Mouse (Mus musculus) cerebellum, adult (tissue): ENCODE data around the gene Cxcl9.
"Not testable (repeated sequence)": the region's sequence is repeated elsewhere in the genome, so short reads cannot be mapped to it uniquely, and the experiment has no call there.

Source experiments
- ATAC-seq: cut with Nextera tagmentation; 2 replicates; pipeline ENCODE4 v1.9.2; 2017; ENCODE audit warnings: mild to moderate bottlenecking, moderate library complexity, mixed read lengths; ENCODE audit not compliant: insufficient number of reproducible peaks, low FRiP score, low TSS enrichment

Cxcl9 gene

DNA sequence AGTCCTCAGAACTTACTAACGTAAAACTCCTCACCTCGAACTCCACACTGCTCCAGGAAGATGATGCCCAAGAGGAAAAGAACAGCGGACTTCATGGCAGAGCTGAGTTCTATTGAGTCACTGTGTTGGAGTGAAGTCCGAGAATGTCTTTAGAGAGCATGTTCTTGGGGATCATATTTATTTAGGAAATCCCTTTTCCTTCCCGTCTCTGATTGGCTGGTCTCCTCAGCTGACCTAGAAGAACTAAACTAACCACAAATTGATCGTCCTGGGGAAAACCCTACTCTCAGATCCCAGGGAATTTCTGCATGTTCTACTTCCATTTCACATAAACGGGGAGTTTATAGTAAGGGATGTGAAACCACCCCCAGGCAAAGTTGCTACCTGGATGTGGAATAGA is at the start of gene Cxcl9:
Gene Cxcl9, minus strand, starts transcription at position 151 of the 400 bp plus-strand sequence.
- ATAC-seq, result no peak

DNA sequence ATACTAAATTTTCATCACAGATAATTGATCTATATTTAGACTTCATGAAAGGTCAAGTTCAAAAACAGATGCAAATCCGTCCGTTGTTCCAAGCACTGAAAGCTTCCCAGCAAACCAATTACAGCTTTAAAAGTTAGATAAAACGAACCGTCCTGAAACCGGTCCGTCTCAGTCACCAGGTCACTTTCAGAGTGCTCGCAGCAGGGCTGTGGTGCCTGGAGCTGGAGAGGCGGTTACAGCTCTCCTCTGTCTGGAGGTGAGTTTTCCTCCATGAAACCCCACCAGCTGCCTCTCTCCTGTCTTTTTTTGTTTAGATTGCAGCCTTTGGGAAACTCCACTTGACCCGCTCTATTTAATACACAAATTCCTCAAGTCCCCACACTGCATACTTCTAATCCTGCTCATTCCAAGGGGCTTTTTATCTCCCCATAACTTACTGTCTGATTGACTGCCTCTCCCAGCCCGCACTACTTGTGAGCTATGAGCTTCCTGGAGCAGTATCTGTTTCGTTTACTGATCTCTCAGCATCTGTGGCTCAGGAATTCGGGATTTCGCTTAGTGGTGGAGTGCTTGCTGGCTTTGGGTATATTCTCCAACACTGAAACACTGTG is 49.0 kb upstream of the Cxcl9 start:
- ATAC-seq, result no peak

DNA sequence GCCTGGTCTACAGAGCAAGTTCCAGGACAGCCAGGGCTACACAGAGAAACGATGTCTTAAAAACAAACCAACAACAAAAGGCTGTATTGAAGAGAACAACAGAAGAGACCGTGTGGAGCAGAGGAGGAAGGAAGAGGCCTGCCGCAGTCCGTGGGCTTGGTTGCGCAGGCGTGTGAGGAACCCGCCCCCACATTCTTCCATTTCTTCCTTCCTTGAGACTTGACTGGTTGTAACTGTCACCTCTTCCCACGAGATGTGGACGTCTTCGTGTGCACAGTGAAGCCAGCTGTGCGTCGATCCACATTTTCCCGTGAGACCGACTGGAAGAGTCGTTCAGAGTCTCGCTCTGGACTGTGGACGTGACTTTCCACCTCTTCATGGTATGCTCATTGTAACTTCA is 47.5 kb upstream of the Cxcl9 start:
- no peak for ATAC-seq

DNA sequence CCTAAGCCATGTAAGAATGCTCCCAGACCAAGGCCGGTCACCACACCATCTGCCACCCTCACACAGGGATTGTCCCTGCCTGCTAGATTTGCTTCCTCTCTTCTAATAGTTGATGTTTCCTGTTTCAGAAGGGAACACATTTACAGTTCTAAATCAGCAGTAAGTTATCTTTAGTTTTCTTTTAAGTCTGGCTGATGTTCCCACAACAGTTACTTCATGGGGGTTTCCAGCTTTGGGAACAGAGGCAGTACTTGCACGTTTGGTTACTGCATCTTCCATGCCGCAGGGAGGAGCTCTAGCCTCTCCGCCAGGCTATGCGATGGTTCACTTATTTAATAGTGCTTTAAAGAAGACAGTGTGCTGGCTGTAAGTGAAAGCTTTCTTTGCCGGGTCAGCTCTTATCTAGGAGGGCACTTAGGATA is 46.9 kb upstream of the Cxcl9 start:
- no peak for ATAC-seq

DNA sequence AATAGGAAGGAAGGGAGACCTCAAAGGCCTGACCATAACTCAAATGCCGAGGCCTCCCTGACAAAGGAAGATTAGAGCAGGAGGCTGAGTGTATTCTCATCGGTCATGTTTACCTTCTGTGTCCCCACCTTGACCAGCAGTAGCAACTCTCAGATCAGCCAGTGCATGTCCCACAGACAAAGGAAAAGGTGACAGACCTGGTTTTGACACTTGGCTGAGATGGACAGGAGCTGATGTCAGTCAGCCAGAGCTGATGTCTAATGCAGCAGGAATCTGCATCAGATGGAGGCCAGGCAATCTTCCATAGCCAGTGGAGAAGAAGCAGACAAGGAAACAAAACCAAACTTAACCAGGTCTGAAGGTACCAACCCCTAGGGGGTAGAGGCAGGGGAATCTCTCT is 44.7 kb upstream of the Cxcl9 start:
- no peak for ATAC-seq

DNA sequence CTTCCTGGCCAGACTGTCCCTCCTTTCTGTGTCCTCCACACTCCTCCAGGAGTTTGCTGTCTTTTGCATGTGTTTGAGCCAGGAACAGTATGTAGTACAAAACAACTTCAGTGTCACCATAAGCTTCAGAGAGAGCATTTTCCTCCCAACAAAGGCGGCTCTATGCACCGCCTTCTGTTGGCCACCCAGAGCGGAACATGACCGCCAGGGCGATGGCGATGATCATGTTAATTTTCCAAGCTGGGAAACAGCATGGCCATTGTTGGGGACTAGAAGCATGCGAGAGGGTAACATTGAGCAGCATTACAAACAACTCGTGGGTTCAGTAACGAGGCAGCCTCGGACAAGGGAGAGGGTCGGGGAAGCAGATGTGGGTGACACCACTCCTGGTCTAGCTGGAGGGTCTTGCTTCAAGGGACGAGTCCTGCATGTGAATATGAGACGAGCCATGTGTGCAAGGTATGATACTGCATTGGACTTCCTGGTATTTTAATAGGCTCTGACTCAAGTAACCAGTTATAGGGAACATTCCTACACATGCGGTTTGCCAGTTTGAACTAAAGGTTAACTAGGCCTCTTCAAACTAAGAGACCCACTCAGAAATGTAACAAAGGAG is 43.6 kb upstream of the Cxcl9 start:
- no peak for ATAC-seq

DNA sequence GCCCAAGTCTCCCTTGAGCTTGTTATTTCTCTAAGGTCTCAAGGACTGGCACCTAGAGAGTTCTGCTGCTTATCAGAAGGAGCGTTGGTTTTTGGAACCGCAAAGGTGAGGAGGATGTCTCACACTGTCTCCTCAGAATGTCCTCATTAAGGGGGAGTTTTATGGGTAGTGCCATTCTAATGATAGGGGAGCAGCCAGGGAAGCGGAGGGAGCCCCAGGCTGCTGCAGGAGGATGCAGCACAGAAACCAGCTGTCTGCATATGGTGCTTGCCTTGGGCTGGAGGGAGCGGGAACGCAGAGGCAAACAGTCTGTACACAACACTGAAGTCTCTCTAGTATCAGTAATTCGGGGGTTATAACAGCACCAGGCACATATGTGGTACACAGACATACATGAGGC is 43.0 kb upstream of the Cxcl9 start:
- ATAC-seq, result no peak

DNA sequence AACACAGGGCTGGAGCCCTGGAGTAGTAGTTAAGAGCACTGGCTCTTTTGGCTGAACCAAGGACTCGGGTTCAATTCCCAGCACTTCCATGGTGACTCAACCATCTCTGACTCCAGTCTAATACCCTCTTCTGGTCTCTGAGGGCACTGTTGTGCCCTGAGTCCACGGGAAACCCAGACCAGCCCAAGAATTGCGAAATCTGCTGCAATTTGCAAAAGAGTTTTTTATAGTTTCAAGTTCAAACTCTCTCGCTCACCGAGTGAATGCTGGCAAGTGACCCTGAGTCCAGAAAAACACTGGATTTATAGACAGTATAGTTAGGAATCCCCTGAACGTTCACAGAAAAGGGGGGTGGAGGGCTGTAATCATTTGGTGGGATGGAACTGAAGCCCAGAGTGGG is 42.5 kb upstream of the Cxcl9 start:
- ATAC-seq, result no peak

DNA sequence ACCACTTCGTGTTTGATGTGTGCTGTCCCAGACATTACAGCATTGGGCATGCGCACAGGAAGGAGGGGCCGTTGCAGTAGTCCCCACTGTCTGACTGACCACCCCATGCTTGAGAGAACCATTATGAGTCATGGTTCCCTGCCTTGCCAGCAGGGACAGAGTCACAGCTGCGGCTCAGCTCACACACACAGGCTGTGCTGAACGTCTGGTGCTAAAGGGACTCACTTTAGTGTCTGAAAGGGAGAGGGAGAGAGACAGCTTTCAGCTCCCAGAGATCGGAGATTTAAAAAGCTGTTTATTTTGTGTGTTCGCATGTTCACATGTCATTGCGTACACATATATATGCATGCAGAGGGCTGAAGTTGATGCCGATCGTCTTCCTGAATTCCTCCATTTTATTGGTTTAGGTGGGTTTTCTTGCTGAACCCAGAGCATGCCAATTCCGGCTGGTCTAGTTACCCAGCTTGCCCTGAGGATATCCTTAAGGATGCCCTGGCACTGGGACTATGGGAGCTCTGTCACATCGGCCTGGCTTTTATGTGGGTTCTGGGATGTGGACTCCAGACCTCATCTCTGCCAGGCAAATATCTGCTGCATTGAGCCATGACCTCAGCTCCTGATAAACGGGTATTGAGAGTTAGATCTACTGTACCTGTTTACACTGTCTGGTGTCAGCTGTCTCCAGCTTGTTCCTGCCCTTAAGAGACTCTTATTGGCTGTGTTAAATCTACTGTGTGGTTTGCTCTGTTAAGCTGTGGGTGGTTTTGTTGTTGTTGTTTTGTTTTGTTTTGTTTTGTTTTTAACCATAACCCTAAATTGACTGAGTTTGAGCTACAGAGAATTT is 41.5 kb upstream of the Cxcl9 start:
- ATAC-seq, result peak; percentile 88

DNA sequence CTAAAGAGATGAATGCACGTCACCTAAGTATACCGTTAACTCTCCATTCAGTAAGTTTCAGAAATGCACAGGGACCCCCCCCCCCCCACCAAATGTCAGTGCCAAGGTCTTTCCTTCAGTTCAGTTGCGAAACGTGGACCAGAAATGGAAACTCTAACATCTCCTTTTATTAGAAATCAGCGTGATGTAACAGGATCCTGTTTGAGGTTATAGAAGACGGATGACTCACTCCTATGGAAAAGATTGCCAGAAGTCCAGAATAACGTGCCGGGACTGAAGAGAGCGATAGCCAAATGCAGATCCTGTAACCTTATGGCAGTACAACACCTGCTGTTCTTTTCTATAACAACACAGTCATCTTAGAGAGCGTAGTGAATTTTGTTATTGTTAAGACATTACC is 40.5 kb upstream of the Cxcl9 start:
- ATAC-seq, result peak; percentile 47

DNA sequence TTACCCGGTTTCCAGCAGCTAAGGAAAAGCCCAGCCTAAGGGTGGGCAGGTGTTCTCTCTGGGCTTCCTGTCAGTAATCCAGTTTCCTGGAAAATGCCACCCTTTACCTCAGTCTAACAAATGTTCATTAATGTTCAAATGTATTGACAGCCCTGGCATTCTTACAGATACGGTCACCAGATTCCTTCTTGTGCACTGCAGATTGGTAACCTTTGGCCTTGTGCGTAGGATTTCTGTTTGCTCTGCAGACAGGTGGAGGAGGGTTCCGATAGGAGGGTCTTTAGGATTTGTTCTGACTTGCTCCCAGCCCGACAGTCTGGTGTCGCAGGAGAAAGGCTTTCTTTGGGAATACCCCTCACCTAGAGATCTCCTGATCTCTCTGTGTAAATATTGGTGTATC is 38.7 kb upstream of the Cxcl9 start:
- ATAC-seq, result no peak

DNA sequence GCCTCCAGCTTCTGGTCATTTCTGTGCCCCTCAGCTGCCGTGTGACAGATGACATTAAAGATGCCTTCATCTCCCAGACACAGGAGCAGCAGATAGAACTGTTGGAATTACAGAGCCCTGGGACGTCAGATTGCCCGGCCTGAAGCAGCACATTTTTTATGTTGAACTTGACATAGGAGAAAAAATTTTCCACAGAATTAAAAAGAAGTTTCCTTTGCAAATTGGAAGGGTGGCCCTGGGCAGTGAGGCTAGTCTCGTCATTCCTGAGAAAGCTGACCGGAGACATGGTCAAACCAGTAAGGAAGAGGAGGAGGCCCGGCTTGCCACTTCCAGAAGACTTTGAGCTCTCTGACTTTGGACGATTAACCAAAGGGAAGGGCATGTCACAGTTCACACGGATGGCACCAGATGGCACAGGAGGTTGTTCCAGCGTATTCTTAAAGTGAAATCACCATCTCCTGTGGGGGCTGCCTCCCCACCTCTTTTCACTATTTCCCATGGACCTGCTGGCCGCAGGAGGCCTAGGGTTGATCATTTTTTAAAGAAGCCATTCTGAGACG is 37.3 kb upstream of the Cxcl9 start:
- no peak for ATAC-seq

DNA sequence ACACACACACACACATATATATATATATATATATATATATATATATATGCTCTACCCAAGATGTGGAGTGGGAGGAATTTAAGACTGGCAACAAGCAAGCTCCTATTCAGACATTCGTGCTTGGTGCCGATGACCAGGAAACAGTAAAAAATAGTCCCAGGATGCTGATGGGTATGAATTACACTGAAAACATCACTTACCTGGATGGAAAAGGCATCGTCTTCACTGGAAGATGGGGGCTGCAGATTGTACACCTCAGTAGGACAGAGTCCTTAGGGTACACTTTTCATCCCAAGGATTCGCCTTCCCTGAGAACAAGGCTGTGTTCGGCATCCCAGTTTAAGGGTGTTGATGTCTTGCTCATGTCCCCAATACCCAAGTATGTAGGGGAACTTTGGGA is 36.1 kb upstream of the Cxcl9 start:
- ATAC-seq, result no peak

DNA sequence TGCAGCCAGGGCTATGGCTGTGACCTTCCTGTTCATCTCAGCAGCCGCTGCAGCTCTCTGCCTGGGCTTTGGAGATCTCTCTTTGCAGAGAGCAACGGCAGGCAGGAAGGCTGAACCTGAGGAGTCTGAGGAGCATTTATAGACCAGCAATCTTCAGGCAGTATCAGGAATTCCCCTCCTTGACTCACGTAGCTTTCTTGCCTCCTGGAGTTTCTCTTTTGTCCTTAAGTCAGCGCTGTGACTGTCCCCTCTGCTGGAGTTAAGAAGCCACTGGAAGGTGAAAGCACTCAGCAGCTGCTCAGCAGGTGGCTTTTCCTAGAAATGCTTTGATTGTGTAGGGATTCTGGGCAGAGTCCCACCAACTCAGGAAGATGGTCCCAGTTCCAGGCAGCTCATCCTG is 35.3 kb upstream of the Cxcl9 start:
- no peak for ATAC-seq

DNA sequence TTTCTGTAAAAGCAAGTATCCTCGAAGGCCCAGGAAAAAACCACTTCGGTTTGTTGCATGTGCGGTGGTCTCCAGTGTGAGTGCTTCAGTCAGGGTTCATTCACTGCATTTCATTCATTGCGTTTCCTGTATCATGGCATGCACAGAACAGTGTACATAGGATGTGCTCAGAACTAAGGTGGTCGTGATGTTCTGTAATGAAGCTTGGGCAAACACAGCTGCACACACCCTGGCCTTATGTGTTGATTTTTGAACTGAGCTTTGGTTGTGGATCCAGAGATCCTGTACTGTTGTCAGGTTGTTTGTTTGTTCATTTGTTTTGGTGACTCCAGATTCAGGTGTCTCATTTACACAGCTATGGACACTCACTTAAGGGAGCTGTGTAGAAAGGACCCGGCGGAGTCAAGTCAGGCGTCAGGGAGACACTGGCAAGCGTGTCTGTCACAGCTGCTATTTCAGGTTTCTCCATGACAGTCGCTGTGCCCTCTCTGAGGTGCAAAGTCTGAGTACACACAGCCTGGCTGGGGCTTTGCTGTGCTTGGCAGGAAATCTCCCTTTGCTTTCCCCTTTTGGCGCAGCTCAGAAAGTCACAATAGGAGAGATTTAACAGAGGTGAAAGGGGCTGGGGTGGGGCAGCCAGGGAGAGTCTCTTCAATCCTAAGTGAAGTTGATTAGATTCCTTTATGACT is 31.0 kb upstream of the Cxcl9 start:
- ATAC-seq, result no peak

DNA sequence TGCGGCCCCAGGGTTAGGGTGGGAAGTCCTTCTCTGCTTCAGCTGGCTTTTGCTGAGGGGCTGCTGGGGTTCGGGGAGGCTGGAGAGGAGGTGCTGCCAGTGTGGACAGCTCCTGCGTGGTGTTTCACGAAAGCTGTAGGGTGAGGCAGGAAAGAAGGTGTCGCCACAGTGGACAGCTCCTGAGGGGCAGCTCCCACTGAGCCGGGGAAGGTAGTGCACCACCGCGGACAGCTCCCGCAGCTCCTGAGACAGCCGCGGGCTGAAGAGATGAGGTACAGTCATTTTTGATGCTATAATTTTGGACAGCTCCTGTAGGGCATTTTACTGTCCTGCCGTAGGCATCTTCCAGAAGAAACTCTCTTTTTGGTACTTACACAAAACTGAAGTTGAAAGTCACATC is 30.2 kb upstream of the Cxcl9 start:
- ATAC-seq, result no peak

DNA sequence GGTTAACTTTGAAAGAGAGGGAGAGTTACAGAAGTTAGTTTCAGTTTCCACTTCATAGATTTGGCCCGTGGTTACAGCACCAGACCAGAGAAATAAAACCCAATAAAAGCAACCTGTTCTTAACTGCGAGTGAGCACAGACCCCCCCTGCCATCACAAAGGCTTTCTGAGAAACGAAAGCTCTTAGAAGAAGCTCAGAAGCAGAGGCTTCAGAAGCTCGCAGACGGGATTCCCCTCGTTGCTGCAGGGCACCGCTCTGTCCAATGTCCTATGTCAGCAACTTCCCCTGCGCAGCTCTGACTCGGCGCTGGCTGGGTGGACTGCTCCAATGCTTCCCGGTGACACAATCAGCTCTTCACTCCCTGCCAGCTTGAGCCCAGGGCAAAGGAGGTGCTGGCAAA is 25.6 kb upstream of the Cxcl9 start:
- ATAC-seq, result no peak

DNA sequence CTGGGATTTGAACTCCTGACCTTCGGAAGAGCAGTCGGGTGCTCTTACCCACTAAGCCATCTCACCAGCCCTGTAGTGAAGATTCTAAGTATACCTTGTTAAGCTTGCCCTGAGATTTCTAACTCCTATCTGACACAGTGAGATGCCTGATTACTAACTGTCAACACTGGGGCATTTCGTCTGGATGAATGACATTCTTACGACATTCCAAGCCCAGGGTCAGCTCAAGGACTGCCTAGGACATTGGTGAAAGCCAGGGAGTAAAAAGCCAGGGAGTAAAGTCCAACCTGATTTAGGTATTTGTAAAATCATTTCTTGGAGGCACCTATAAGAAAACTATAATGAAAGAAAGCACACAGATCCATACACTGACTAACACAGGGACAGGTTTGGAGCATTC is 24.8 kb upstream of the Cxcl9 start:
- ATAC-seq, result not testable (repeated sequence)

DNA sequence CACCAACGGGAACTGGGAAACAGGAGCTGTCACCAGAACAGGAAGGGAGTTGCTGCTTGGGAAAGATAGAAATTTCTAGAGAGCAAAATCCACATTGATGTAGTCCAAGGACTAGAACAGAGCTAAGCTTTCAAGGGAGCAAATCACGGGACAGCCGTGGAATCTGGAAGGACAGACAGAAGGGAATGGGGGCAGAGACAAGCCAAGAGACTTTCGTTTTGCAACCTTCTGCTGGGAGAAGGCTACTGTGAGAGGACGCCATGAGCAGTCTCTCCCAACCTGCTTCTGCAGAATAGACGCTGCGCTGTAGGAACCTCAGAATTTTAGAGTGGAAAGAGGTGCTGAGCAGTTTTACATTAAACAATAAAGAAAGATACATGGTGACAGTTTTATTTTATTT is 21.9 kb upstream of the Cxcl9 start:
- ATAC-seq, result no peak

DNA sequence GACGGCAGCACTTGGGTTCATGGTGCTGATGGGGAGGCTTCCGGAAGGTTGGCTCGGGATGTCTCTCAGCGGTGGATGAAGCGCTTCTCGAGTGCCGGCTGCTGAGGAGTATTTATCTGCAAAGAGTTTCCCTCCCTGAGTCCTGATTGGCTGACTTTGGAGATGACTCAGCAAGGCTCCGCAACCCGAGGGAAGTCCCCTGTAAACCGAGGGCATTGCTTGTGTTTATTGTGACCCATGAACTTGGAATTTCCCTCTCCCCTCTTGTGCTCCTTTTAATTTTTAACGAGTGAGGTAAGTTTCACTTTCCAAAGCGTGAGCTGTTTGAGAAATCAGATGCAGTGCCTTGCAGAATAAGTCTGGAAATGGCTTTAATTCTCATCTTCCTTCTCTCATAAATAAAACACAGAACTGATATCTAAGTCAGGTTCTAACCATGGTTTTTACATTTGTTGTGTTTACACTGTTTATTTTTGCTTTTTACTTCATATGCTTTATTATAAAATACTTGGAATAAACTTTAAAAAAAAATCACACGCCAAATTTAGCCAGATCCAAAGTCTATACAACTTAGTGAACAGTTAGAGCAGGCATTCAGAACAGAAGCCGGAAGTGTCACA is 21.0 kb upstream of the Cxcl9 start, which contains the start of gene Cxcl10:
Gene Cxcl10, minus strand, starts transcription at position 96 of the 620 bp plus-strand sequence.
- ATAC-seq, result peak; percentile 58; the same call in 1 of the 2 replicates
